Mouse (Mus musculus) left cerebral cortex, postnatal 4 days (tissue): ENCODE results near the gene Troap. TPM values are rescaled to one million over a fixed set of nuclear protein-coding genes. Genes with fewer than 3 reads are reported as not detected.

ENCODE experiments used
- DNase-seq: peaks from one replicate; pipeline ENCODE4 v3.0.0-alpha.2; 2022
- intact Hi-C: fragments of 180-260 bp; cut with DNase I; formaldehyde crosslinking; loops from one replicate; pipeline ENCODE4 v1.15.1; 2025
- total RNA-seq, 2 experiments: library from RNA; stranded (reverse); gene quantifications; 2 replicates each; pipeline ENCODE4 v1.2.3; 2021

The Troap gene
- total RNA-seq, 2 experiments from 2014 or later = 4.7 to 5.8 TPM

DNA sequence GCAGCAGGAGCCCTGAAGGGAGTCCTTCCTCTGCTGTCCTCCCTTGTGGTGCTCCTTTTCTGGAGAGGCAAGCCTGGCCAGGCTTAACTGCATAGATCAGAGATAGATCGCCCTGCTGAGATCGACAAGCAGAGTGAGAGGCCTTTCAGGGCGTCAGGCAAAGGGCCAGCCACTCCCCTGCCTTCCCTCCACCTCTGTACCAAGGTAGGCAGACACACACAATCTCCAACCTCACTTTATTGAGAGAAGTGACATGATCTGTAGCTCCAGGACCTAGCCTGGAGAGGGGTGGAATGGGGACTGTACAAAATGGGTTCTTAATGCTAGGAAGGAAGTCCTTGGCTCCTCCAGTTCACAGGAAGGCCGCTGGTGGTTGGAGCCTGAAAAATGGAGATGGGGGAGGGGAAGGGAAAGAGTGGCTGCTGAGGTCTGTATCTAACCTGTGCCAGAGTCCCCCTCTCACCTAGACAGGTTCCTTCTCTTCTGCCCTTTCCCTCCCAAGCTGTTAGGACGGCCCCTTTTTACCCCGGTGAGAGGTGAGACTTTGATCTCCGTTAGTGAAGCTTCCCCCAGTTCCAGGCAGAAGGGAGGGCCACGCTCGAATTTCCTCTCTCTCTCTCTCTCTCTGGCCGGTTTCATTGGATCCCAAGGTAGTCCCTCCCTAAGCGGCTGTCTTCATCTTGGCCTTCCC lies 9.6 kb downstream of the Troap start:
- no peak for DNase-seq
- intact Hi-C loops = no loop called here

DNA sequence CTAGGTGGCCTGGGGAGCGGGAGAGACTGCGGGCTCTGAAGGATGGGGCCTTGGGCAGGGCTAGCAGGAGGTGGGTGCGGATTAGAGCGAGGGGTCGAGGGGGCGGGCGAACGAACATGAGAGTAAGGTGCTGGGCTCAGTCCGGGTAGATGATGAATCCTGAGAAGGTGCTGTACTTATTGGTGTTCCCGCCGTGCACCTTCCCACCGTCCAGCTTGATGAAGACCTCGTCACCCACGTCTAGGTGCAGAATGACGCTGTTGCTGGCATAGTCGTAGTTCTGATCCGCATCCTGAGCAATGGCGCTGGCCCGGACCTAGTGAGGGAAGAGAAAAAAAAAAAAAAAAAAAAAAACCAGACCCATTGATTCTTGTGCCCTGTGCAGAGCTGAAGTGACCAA lies 10.2 kb downstream of the Troap start:
- no peak for DNase-seq
- intact Hi-C loops = no loop called here

DNA sequence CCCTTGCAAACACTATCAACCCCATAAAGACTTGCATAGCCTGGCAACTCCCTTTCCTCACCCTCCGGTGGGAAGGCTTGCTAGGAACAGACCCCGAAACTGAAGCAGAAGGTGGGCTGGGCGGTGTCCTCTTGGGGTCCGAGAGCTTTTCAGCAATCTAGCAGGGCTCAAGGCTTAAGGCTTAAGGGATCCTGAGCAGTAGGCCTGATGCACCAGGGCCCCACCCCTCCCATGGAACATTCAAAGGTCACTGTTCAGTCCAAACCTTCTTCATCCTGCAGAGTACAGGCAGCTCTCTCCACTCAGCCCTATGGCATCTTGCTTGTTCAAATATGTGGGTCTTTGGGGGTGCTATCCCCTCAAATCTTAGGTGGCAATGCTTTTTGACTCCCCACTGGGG lies 11.6 kb downstream of the Troap start:
- no peak for DNase-seq
- intact Hi-C loops = no loop called here

DNA sequence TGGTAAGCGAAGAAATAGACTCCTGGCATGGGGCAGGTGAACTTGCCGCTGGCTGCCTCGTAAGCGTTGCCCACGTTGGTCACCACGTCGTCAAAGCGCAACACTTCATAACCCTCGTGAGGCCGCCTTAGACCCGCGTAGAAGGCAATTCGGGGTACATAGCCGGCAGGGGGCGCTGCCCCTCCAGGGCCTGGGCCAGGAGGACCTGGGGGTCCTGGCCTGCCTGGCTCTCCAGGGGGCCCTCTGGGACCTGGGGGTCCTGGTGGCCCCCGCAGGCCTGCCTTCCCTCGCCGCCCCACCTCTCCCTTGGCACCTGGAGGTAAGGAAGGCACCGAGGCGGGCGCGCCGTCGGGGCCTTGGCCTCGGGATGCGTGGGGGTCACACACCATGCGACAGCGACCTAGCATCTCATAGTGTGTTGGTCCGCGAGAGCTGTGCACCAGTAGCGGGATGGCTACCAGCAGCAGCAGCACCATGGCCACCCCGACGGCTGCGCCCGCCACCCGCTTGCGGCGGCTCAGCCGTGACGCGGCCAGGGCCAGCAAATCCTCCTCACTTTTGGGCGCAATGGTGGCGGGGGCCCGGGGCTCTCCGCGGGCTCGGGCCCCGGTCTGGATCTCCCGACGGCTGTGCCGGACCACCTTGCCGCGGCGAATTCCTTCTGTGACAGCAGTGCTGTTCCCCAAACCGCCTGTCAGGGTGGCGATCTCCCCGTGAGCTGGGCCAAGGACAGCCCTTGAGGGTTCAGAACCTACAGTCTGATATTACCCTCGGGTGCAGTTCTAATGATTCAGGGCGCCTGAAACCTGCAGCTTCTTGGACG lies 13.1 kb downstream of the Troap start, which contains the start of gene C1ql4:
Gene C1ql4, minus strand, starts transcription at position 565 of the 823 bp plus-strand sequence.
- intact Hi-C loops = no loop called here
- no peak for DNase-seq

DNA sequence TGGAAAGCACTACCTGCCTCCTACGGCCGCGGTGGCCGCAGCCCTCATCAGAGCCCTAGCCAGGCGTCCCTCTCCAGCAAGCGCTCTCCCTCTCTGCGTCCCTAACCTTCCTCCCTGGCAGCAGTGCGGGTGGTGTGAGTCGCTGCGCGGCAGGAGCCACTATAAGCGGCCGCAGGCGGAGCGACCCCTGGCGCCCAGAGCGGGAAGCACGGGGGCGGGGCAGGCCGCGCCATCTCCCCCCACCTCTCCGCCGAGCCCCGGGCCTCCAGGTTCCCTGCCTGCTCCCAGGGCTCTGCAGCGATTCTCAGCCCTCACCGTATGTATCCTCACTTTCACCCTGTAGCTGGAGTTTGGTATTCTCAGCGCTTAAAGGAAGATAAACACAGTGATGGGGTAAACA lies 13.9 kb downstream of the Troap start:
- intact Hi-C loops = no loop called here
- DNase-seq = peak; percentile 81

DNA sequence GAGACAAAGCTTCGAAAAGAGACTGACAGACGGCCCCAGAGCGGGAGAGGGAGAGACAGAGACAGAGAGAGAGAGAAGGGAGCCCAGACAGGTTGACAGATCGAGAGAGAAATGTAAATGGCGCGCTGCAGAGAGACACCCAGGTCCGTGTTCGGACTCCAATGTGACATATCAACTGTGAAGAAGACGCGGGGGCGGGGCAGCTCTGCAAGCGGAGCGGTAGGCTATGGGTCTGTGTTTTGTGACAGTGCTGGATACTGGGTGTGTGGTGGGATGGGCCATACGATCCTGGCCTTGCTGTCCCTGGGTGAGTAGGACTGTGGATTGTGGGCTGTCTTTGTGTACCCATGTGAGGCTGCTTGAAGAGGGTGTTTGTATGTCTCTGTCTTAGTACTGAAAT lies 14.7 kb downstream of the Troap start:
- no peak for DNase-seq
- intact Hi-C loops = no loop called here

DNA sequence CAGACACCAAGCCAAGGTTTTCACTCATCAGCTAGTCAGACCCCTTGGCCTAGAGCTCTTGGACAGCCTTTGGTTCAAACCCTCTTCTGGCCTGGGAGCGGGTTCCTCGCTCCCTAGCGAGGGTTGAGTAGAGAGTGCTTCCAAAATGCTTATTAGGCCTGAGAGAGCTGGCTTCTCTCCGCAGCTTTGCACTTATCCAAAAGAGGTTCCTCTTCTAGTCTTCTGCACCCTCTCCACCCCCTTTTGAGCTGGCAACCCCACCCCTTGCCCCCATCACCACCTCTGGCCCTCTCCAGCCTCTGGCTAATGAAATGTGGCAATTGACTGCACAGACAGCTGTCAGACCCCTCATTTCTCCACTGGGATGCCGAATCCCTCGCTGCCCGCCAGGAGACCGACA lies 18.5 kb downstream of the Troap start, which contains the start of gene Dnajc22:
Gene Dnajc22, plus strand, starts transcription at position 301 of the 400 bp plus-strand sequence.
- no peak for DNase-seq
- intact Hi-C loops = no loop called here

DNA sequence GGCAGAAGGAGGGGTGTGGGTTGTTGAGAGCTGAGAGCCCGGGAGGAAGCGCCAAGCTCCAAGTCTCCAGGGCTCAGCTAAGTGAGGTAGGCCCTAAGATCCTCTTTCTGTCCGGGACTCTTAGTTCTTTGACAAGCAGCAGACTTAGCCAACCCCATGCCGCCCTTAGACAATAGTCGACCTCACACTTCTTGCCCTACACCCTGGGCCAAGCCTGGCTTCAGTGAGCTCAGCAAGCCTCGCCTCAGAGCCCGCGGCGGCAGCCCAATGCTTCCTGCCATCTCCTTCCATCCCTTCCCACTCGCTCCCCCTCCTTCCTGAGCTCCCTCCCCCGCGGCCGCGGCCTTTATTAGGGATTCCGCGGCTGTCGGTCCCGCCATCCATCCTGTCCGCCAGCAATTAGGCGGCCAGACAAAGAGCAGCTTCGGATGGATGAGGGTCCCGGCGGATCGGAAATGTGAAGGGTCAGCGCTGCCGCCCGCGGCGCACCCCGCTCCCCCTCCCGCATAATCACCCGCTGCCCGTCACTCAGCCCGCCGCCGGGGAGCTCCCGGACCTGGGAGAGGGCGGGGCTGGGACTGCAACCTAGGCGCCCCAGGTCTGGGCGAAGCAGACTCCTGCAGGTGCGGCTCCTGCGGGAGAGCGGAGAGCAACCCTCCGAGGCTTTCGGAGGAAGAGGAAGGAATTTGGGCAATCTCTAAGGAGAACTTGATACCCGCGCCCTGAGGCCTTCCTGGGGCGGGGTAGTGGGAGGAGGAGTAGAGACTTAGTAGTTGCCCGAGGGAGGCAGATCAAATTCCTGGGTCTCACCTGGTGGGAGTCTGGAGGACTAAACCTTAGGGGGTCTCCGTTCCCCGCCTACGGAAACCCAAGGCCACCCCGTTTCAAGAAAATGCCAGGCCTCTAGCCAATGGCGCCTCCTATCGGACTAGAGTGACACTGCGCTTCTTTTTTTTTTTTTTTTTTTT lies 19.2 kb downstream of the Troap start:
- DNase-seq = peak; percentile 49
- intact Hi-C loops = no loop called here

DNA sequence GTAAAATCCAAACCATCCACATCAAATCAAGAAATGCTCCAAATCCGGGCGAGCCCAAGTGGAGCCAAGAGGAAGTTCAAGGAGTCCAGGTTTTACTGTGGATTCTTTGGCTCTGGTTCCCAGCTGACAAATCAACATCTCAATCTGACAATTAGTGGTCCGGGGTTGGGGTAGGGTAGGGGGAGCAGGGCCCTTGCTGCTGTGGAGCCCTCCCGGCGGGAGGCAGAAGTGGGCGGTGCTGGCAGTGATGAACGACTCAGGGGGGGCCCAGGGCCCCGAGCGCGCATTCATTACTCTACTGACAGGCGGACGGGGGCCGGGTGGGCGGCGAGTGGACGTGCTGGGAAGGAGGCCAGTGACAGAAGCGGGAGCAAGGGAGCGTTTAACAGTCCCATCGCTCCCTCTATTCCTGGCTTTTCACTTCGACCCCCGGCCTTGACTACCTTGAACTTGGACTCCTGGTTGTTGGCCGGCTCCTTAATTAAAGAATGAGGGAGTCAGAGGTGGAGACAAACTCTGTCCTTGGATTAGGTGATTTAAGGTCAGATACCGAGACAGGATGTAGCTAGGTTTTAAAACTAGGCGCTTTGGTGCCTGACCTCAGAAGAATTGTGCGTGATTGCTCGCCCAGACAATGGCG lies 20.4 kb downstream of the Troap start:
- intact Hi-C loops = no loop called here
- peak; percentile 57 for DNase-seq

DNA sequence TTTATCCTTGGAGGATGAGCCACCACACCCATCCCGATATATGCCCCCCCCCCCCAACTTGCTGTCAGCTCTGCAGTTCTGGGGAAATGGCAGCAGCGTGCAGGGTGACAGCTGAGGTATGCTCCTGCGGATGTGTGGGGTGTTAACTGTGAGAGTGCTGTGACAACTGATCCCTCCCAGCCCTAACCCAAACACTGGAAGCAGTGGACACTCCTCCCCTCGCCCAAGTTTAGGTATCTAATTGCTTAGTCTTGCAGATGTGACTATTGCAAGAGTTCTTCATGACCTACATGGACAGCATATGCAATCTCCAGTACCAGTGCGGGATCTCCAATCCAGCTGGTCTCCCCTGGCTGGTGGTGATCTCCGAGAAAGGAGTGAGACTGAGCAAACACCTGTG lies 21.0 kb downstream of the Troap start:
- no peak for DNase-seq
- intact Hi-C loops = no loop called here

DNA sequence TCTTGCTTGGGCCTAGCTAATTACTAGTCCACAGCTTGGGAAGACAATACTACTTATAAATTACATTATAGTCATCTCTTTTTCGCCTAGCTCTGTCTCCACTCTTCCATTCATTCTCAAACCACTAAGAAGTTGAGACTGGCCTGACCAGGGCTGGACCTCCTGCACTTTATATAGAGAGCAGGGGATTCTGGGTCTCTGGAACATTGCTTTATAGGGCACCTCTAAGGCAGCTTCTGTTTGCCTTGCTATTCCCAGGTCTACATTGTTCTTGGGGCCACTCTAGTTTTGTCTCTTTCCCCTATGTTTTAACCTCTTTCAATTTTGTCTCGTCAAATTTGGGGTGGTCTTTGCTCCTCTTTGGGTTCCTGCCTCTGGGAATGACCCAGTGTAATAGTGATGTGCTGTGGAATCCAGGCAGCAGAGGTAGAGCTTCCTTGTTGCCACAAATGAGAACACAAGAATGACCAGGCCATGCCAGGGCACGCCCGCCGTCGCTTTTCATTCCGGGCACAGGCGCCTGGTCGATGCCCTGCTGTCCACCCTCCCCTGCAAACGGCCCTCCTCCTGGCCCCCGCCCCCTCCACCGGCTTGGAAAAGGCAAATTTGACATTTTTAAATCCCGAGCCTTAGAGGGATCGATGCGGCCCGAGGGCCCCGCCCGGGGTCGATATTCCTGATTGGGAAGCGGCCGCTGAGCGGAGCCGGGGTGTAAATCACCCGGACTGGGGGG lies 21.9 kb downstream of the Troap start:
- intact Hi-C loops = no loop called here
- DNase-seq = no peak

DNA sequence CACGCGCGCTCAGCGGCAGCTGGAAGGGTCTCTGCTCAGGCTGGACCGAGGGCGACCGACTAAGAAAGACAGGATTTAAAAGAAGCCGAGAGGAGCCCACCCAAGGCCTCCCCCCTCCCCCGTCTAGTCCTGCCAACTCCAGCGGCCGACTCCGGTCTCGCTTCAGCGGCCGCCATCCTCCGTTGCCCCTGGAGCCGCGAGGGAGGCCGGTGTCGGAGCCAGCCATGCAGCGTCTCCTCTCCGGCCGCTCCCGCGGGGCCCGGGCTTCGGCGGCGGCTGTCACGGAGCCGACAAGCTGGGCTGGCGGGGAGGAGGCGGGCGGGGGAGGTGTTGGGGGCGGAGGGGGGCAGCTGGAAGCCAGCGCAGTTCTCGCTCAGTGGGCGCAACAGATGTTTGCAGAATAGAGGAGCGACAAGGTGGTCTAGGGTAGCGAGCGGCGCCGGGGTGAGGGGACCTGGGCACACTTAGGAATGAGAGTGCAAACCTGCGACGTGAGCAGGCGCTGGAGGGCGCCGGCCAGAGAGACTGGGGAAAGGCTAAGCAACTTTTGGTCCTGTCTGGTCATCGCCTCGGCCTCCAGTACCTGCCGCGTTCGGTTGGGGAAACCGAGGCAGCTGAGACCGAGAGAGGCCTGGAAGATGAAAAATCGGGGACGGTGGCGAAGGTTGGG lies 22.6 kb downstream of the Troap start:
- DNase-seq = peak; percentile 46
- intact Hi-C loops = no loop called here

DNA sequence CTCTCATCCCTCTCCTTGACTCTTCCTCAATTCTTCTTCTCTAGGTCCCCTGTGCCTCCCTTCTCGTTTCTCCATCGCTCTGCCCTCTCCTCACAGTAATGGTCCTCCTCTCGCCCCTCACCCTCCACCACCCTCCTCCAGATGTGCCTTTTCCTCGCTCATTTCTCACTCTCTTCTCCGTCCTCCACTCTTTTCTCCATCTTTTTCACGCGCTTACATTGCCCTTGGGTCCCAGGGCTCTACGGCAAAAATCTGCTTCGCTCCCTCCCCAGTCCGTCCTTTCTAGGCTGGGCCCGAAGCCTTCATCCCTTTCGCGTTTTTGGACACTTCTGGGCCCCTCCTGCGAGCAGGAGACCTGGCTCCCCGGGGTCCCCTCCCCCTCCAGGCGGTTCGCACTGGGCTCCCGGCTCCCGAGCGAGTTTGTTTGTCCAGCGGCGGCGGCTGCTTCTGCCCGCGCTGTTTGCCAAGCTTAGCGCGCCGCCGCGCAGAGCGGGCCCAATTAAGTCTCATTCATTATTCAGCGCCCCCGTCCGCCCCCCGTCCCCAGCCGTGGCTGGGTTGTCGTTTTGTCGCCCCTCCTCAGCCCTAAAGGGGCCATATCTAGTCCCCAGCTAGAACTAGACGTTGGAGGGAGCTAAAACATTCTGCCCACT lies 23.6 kb downstream of the Troap start:
- DNase-seq = no peak
- intact Hi-C loops = no loop called here

DNA sequence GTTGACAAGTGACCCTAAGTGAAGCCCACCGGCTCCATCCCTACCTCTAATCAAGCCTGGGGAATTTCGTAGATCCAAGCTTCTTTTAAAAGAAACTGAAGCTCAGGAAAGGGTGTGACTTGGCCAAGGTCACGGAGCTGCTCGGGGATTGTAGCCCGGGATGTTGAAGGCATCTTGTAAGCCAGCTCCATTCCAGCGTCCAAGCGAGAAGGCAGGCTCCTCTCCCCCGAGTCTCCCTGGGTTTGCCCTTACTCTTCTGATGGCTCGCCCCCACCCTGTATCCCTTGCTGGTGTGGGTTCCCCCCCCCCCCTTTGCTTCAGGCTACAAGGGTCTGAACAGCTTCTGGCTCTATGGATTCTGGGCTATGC lies 24.1 kb downstream of the Troap start:
- DNase-seq = no peak
- intact Hi-C loops = no loop called here

DNA sequence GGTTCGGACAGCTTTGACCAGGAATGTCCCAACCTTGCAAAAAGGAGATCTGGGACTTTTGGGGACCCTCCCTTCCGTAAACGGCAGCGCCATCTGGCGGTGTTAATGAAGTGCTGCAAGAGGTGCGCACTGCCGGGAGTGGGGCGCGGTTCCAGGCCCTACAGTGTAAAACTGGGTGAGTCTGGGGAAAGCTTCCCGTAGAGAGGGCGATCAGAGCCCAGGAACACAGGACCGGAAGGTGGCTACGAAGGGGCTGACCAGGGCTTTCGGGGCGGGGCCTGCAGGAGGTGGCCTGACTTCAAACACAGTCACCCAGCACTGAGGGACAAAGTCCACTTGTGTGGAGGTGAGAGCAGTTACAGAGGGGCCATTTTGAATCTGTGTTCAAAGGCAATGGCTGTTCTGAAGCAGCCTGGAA lies 24.8 kb downstream of the Troap start:
- intact Hi-C loops = no loop called here
- DNase-seq = peak; percentile 55

DNA sequence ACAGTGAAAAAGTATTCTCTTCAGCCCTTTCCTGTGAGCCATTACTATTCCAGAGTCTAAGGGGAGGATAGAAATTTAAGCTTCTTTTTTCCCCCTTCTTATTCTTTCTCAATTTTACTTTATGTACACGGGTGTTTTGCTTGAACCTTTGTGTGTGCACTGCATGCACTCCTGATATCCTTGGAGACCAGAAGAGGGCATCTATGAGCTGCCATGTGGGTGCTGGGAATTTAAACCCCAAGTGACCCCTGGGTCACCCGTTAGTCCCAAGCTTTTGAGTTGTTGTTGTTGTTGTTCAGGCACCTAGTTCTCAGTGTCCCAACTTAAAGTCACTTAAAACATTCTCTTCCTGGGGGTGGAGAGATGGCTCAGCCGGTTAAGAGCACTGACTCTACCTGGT lies 25.6 kb downstream of the Troap start:
- intact Hi-C loops = no loop called here
- no peak for DNase-seq

DNA sequence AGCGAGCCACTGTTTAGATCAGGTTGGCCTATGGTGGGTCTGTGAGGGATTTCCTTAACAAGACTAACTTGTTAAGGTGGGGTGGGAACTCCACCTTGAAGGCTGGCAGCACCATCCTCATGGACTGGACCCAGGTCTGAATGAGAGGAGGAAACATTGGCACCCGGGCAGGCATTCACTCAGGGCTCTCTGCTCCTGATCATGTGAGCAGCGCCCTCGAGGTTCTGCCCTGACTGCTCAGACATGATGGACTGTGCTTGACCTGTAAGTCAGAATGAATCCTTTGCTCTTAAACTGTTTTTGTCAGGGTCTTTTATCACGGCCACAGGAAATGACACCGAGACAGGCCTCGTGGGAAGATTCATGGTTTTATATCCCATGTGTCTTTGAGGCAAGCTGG lies 30.9 kb downstream of the Troap start:
- no peak for DNase-seq

DNA sequence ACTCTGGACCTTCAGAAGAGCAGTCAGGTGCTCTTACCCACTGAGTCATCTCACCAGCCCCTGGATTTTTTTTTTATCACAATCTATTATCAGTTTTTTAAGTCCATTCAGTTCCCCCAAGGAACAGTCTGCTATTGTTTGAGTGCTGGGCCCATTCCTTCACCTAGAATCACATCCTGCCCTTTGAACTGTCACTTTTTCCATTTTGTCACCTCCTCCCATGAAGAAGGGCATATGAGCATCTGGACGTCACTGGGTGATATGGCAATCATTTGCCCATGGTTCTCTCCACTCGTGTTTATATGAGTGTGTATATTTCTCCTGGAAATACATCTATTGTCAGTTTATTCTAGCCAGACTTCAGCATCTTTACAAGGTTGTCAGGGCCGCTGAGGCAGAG lies 33.5 kb downstream of the Troap start:
- DNase-seq = no peak
- intact Hi-C loops = no loop called here

More for the DNA sequence above, 30.9 kb downstream of the Troap start:
- intact Hi-C loops = no loop called here

DNA sequence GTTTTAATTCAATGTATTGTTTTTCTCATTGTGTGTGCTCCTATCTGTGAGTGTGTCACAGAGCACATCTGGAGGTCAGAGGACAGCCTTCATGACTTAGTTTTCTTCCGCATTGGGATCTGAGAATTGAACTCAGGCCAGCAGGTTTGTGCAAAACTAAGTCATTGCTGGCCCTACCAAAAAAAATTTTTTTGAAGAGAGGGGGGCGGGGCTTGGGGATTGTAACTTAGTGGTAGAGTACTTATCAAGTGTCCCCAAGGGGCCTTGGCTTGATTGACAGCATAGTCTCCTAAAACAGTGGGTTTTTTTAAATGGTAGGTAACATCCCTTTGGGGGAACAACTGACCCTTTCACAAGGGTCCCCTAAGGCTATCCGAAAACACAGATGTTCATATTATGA lies 36.8 kb downstream of the Troap start:
- intact Hi-C loops = no loop called here
- DNase-seq = no peak
